ENCODE assay signal across 8 mouse cellular contexts in genomic region chr1:156558950-156559640, GRCm38 (mm10). TPM values are rescaled to one million over a fixed set of nuclear protein-coding genes. Genes with fewer than 3 reads are reported as not detected.
A peak's percentile ranks its signal among the peaks of the same experiment; 100 is the strongest.
DNase-seq lines count a peak whose midpoint lies in the region; ATAC-seq and TF ChIP-seq lines count a peak whose summit lies in the region.

No protein-coding gene starts in this region.

- H3K4me3 ChIP-seq in embryonic facial prominence, embryonic 13.5 days = peak overlapping the region; percentile 95
- peak overlapping the region; percentile 91 for H3K4me3 ChIP-seq in heart, embryonic 10.5 days
- H3K4me3 ChIP-seq in kidney, embryonic 15.5 days (replicated peaks) = peak overlapping the region; percentile 99
- peak overlapping the region; percentile 94 for H3K4me3 ChIP-seq in liver, embryonic 11.5 days (ENCODE audit: low read depth, low read length)
- peak overlapping the region; percentile 66 for H3K4me3 ChIP-seq in myocyte
- peak overlapping the region; percentile 99 for H3K4me3 ChIP-seq in stomach, embryonic 16.5 days (replicated peaks; ENCODE audit: low read length)

- peak; percentile 48 for ATAC-seq in embryonic facial prominence, embryonic 13.5 days (ENCODE audit: insufficient number of reproducible peaks, insufficient read depth, low FRiP score, low TSS enrichment, low read depth)
- ATAC-seq in kidney, embryonic 15.5 days (replicated peaks; ENCODE audit: low FRiP score) = peak; percentile 57
- peak; percentile 44 for ATAC-seq in liver, embryonic 11.5 days (replicated peaks; ENCODE audit: low FRiP score)
- ATAC-seq in stomach, embryonic 16.5 days (ENCODE audit: insufficient read depth, low FRiP score) = peak; percentile 51

- H3K9me3 ChIP-seq in embryonic facial prominence, embryonic 13.5 days = no peaks in the 10 kb centered on the region
- H3K9me3 ChIP-seq in heart, embryonic 10.5 days = no peaks in the 10 kb centered on the region
- no peaks in the 10 kb centered on the region for H3K9me3 ChIP-seq in kidney, embryonic 15.5 days (replicated peaks)
- H3K9me3 ChIP-seq in liver, embryonic 11.5 days (ENCODE audit: control insufficient read depth, low read length) = no peaks in the 10 kb centered on the region
- H3K9me3 ChIP-seq in stomach, embryonic 16.5 days (replicated peaks; ENCODE audit: control insufficient read depth, low read length) = no peaks in the 10 kb centered on the region

- H3K9ac ChIP-seq in embryonic facial prominence, embryonic 13.5 days = peak overlapping the region; percentile 99
- H3K9ac ChIP-seq in kidney, embryonic 15.5 days = peak overlapping the region; percentile 99
- H3K9ac ChIP-seq in liver, embryonic 11.5 days (ENCODE audit: low read depth, low read length) = peak overlapping the region; percentile 97
- peak overlapping the region; percentile 100 for H3K9ac ChIP-seq in stomach, embryonic 16.5 days (ENCODE audit: low read length)

- peaks cover 46% of the 10 kb centered on the region for H3K79me2 ChIP-seq in myocyte (ENCODE audit: control insufficient read depth, insufficient read depth)

- peak overlapping the region; percentile 90 for H3ac ChIP-seq in myocyte (ENCODE audit: control insufficient read depth, insufficient read length)

- peaks cover 10% of the 10 kb centered on the region for H3K4me1 ChIP-seq in embryonic facial prominence, embryonic 13.5 days
- H3K4me1 ChIP-seq in heart, embryonic 10.5 days = peaks cover 10% of the 10 kb centered on the region; the same call in 1 of the 2 replicates
- H3K4me1 ChIP-seq in kidney, embryonic 15.5 days = peaks cover 20% of the 10 kb centered on the region
- peaks cover 7% of the 10 kb centered on the region; the same call in 1 of the 2 replicates for H3K4me1 ChIP-seq in liver, embryonic 11.5 days (replicated peaks; ENCODE audit: control insufficient read depth, insufficient read depth, low read length)
- no peaks in the 10 kb centered on the region for H3K4me1 ChIP-seq in stomach, embryonic 16.5 days (ENCODE audit: control insufficient read depth, insufficient read depth, low read length)

- H3K4me2 ChIP-seq in embryonic facial prominence, embryonic 13.5 days = peak overlapping the region; percentile 69
- peak overlapping the region; percentile 75 for H3K4me2 ChIP-seq in kidney, embryonic 15.5 days
- H3K4me2 ChIP-seq in liver, embryonic 11.5 days = peak overlapping the region; percentile 77
- H3K4me2 ChIP-seq in myocyte (ENCODE audit: low read depth) = peak overlapping the region; percentile 79
- peak overlapping the region; percentile 85 for H3K4me2 ChIP-seq in stomach, embryonic 16.5 days (ENCODE audit: low read depth, low read length)

- under 1% methylated on average over 52 of the region's 66 CpGs for WGBS in embryonic facial prominence, embryonic 13.5 days
- WGBS in heart, embryonic 10.5 days = under 1% methylated on average over 64 of the region's 66 CpGs
- under 1% methylated on average over 53 of the region's 66 CpGs for WGBS in kidney, embryonic 15.5 days
- WGBS in liver, embryonic 11.5 days = under 1% methylated on average over 51 of the region's 66 CpGs
- WGBS in stomach, embryonic 16.5 days = 1% methylated on average over 65 of the region's 66 CpGs

- H3K27me3 ChIP-seq in embryonic facial prominence, embryonic 13.5 days = no peaks in the 10 kb centered on the region
- no peaks in the 10 kb centered on the region for H3K27me3 ChIP-seq in heart, embryonic 10.5 days (ENCODE audit: insufficient read depth, poor library complexity, severe bottlenecking)
- H3K27me3 ChIP-seq in kidney, embryonic 15.5 days = no peaks in the 10 kb centered on the region
- H3K27me3 ChIP-seq in liver, embryonic 11.5 days (replicated peaks; ENCODE audit: control insufficient read depth, insufficient read depth, low read length) = no peaks in the 10 kb centered on the region
- no peaks in the 10 kb centered on the region for H3K27me3 ChIP-seq in myocyte (ENCODE audit: control insufficient read depth, insufficient read depth, insufficient read length)
- no peaks in the 10 kb centered on the region for H3K27me3 ChIP-seq in stomach, embryonic 16.5 days (ENCODE audit: control insufficient read depth, insufficient read depth, low read length)

- H3K36me3 ChIP-seq in embryonic facial prominence, embryonic 13.5 days = no peaks in the 10 kb centered on the region
- no peaks in the 10 kb centered on the region for H3K36me3 ChIP-seq in heart, embryonic 10.5 days
- H3K36me3 ChIP-seq in kidney, embryonic 15.5 days = no peaks in the 10 kb centered on the region
- H3K36me3 ChIP-seq in liver, embryonic 11.5 days (ENCODE audit: control insufficient read depth, insufficient read depth, low read length) = no peaks in the 10 kb centered on the region
- peaks cover 3% of the 10 kb centered on the region for H3K36me3 ChIP-seq in myocyte (ENCODE audit: control insufficient read depth, insufficient read depth)
- H3K36me3 ChIP-seq in stomach, embryonic 16.5 days (ENCODE audit: control insufficient read depth, insufficient read depth, low read length) = no peaks in the 10 kb centered on the region

- peak overlapping the region; percentile 96 for H3K27ac ChIP-seq in embryonic facial prominence, embryonic 13.5 days
- peak overlapping the region; percentile 98 for H3K27ac ChIP-seq in heart, embryonic 10.5 days
- H3K27ac ChIP-seq in kidney, embryonic 15.5 days = peak overlapping the region; percentile 96
- peak overlapping the region; percentile 74 for H3K27ac ChIP-seq in liver, embryonic 11.5 days (ENCODE audit: low read depth, low read length)
- H3K27ac ChIP-seq in stomach, embryonic 16.5 days (ENCODE audit: low read length) = peak overlapping the region; percentile 90

- peak; percentile 17 for TF ChIP-seq POLR2A in myocyte (IDR thresholded peaks at IDR 0.05; ENCODE audit: insufficient read length, low read depth)

- peak; percentile 63 for DNase-seq in A20 (ENCODE audit: low read depth, low spot score)
- peak; percentile 63 for DNase-seq in adrenal gland, postnatal 25 days
- peak; percentile 81 for DNase-seq in heart, embryonic 10.5 days (ENCODE audit: low spot score)
- peak; percentile 73 for DNase-seq in liver, embryonic 11.5 days (ENCODE audit: low spot score)

TF ChIP-seq in myocyte, 11 proteins besides CTCF, POLR2A, EP300 and RAD21:
- TF ChIP-seq MAX (IDR thresholded peaks at IDR 0.05; ENCODE audit: low read depth) (no peak), POLR2AphosphoS2 (IDR thresholded peaks at IDR 0.05; ENCODE audit: insufficient read length, low read depth) (no peak)

RNA-seq across cellular contexts. Expression of gene Abl2, which starts 0.5 kb away (rescaled TPM):
- 22.3 and 24.1 TPM in 2 replicates for total RNA-seq in adrenal gland, postnatal 25 days (2021)
- 5.2 and 5.9 TPM in 2 replicates for polyA plus RNA-seq in embryonic facial prominence, embryonic 13.5 days (2015; fragmentation: Nextera tagmentation; extraction: Ambion mirVana)
- 3.3 and 3.8 TPM in 2 replicates for polyA plus RNA-seq in heart, embryonic 10.5 days (2016; fragmentation: Nextera tagmentation; extraction: Ambion mirVana)
- polyA plus RNA-seq in kidney, embryonic 15.5 days (2015; fragmentation: Nextera tagmentation; extraction: Ambion mirVana) = 4.4 and 5.2 TPM in 2 replicates
- polyA plus RNA-seq in liver, embryonic 11.5 days (2014; fragmentation: Nextera tagmentation; extraction: Ambion mirVana) = 3.0 and 4.0 TPM in 2 replicates
- 17.9 TPM for polyA plus RNA-seq in myocyte (2012; fragmentation: generic; extraction: Trizol)
- polyA plus RNA-seq in stomach, embryonic 16.5 days (2015; fragmentation: Nextera tagmentation; extraction: Ambion mirVana) = 3.1 and 3.6 TPM in 2 replicates

RNA-seq across cellular contexts. Expression of gene Gm10031, which starts 35.3 kb away (rescaled TPM):
- total RNA-seq in adrenal gland, postnatal 25 days (2021) = 36.1 and 38.0 TPM in 2 replicates
- polyA plus RNA-seq in embryonic facial prominence, embryonic 13.5 days (2015; fragmentation: Nextera tagmentation; extraction: Ambion mirVana) = 0.25 and 1.3 TPM in 2 replicates
- polyA plus RNA-seq in heart, embryonic 10.5 days (2016; fragmentation: Nextera tagmentation; extraction: Ambion mirVana) = 0.23 and 0.32 TPM in 2 replicates
- 0.42 and 0.72 TPM in 2 replicates for polyA plus RNA-seq in kidney, embryonic 15.5 days (2015; fragmentation: Nextera tagmentation; extraction: Ambion mirVana)
- 0.08 and 0.14 TPM in 2 replicates for polyA plus RNA-seq in liver, embryonic 11.5 days (2014; fragmentation: Nextera tagmentation; extraction: Ambion mirVana)
- polyA plus RNA-seq in myocyte (2012; fragmentation: generic; extraction: Trizol) = 3.6 TPM
- 0.09 and 1.00 TPM in 2 replicates for polyA plus RNA-seq in stomach, embryonic 16.5 days (2015; fragmentation: Nextera tagmentation; extraction: Ambion mirVana)

Comparison
In these comparisons a context has a peak if more than half of its experiments do, and no peak if none do; other contexts are left out.
1. Peak in every context shown above with its lines: DNase-seq, ATAC-seq, H3K4me3 ChIP-seq and H3K27ac ChIP-seq.